Mouse (Mus musculus) limb, embryonic 13.5 days (tissue): ENCODE results near the gene Nhlrc3. TPM values are rescaled to one million over a fixed set of nuclear protein-coding genes. Genes with fewer than 3 reads are reported as not detected.

Experiments used
- ATAC-seq: fragments of 200-750 bp; cut with Nextera tagmentation; 2 replicates; pipeline ENCODE4 v1.8.0; 2017; ENCODE audit warnings: low read depth, moderate number of reproducible peaks, moderate TSS enrichment; ENCODE audit not compliant: low FRiP score
- H3K27ac ChIP-seq: fragments of 300-500 bp; sonication (generic); 2 replicates; pipeline ENCODE4 v1.5.1; 2015; ENCODE audit warnings: inconsistent platforms, mild to moderate bottlenecking, moderate library complexity
- H3K27me3 ChIP-seq: fragments of 300-500 bp; sonication (generic); 2 replicates; pipeline ENCODE4 v1.6.1; 2015; ENCODE audit warnings: mild to moderate bottlenecking, inconsistent platforms
- H3K36me3 ChIP-seq: fragments of 300-500 bp; sonication (generic); 2 replicates; pipeline ENCODE4 v1.6.1; 2015; ENCODE audit warnings: inconsistent platforms, mild to moderate bottlenecking, moderate library complexity
- H3K4me1 ChIP-seq: fragments of 300-500 bp; sonication (generic); 2 replicates; pipeline ENCODE4 v1.6.1; 2015; ENCODE audit warnings: inconsistent platforms
- H3K4me2 ChIP-seq: fragments of 300-500 bp; sonication (generic); replicated peaks from 2 replicates; pipeline ENCODE4 v1.6.1; 2015; ENCODE audit warnings: inconsistent platforms, mild to moderate bottlenecking, moderate library complexity
- H3K4me3 ChIP-seq: fragments of 300-500 bp; sonication (generic); 2 replicates; pipeline ENCODE4 v1.5.1; 2015; ENCODE audit warnings: moderate library complexity, mild to moderate bottlenecking, inconsistent platforms
- H3K9ac ChIP-seq: fragments of 300-500 bp; sonication (generic); 2 replicates; pipeline ENCODE4 v1.6.1; 2015; ENCODE audit warnings: mild to moderate bottlenecking, inconsistent platforms
- H3K9me3 ChIP-seq: fragments of 300-500 bp; sonication (generic); 2 replicates; pipeline ENCODE4 v1.6.1; 2016; ENCODE audit warnings: inconsistent platforms
- WGBS: fragments of 180-500 bp; shearing (Covaris S2); methylation state at CpG from one replicate; pipeline ENCODE4 v1.1.7; 2015; 5-methylcytosine and 5-hydroxymethylcytosine counted together
- polyA plus RNA-seq: library from polyadenylated mRNA; unstranded; fragments of >200 nt; fragmentation: Nextera tagmentation; extraction: Ambion mirVana; gene quantifications from 2 replicates; pipeline ENCODE4 v1.2.1, GENCODE M21; 2015

Nhlrc3 gene
- polyA plus RNA-seq, 1 experiment from 2014 or later = 11.9 TPM

- Histone ChIP-seq H3K4me1 (no peaks in the 10 kb centered on the region), H3K27ac (no peak overlapping the region), H3K27me3 (no peaks in the 10 kb centered on the region), H3K36me3 (peaks cover 87% of the 10 kb centered on the region), H3K4me3 (no peak overlapping the region), H3K9ac (no peak overlapping the region), H3K4me2 (no peak overlapping the region), H3K9me3 (no peaks in the 10 kb centered on the region)
- 95% methylated on average over 7 of the region's 7 CpGs for WGBS
- ATAC-seq = no peak
Observed at GRCm38 (mm10) chr3:53453346-53453745, 9.8 kb downstream of the Nhlrc3 start.

GRCm38 (mm10) chr3:53452351-53452750, 10.8 kb downstream of the Nhlrc3 start:
- Histone ChIP-seq H3K9me3 (no peaks in the 10 kb centered on the region), H3K4me3 (no peak overlapping the region), H3K27me3 (no peaks in the 10 kb centered on the region), H3K9ac (no peak overlapping the region), H3K4me1 (no peaks in the 10 kb centered on the region), H3K4me2 (no peak overlapping the region), H3K27ac (no peak overlapping the region), H3K36me3 (peaks cover 77% of the 10 kb centered on the region)
- 87% methylated on average over 10 of the region's 10 CpGs for WGBS
- ATAC-seq = no peak

- Histone ChIP-seq H3K4me3 (no peak overlapping the region), H3K4me1 (no peaks in the 10 kb centered on the region), H3K9ac (no peak overlapping the region), H3K27me3 (no peaks in the 10 kb centered on the region), H3K4me2 (no peak overlapping the region), H3K27ac (no peak overlapping the region), H3K36me3 (peaks cover 60% of the 10 kb centered on the region), H3K9me3 (no peaks in the 10 kb centered on the region)
- no peak for ATAC-seq
- WGBS = 94% methylated on average over 11 of the region's 11 CpGs
Observed at GRCm38 (mm10) chr3:53450666-53451065, 12.5 kb downstream of the Nhlrc3 start.

- no peak overlapping the region for H3K9ac ChIP-seq
- H3K36me3 ChIP-seq = peaks cover 37% of the 10 kb centered on the region
- H3K4me1 ChIP-seq = no peaks in the 10 kb centered on the region
- ATAC-seq = peak; percentile 66; the same call in 1 of the 2 replicates
- WGBS = 21% methylated on average over 2 of the region's 2 CpGs
- no peak overlapping the region for H3K27ac ChIP-seq
- H3K4me2 ChIP-seq = no peak overlapping the region
- no peaks in the 10 kb centered on the region for H3K27me3 ChIP-seq
- H3K4me3 ChIP-seq = no peak overlapping the region
- H3K9me3 ChIP-seq = no peaks in the 10 kb centered on the region
Observed at GRCm38 (mm10) chr3:53448208-53448607, 14.9 kb downstream of the Nhlrc3 start.

GRCm38 (mm10) chr3:53446801-53447200, 16.3 kb downstream of the Nhlrc3 start:
- ATAC-seq = no peak
- Histone ChIP-seq H3K4me3 (no peak overlapping the region), H3K4me1 (no peaks in the 10 kb centered on the region), H3K9ac (no peak overlapping the region), H3K9me3 (no peaks in the 10 kb centered on the region), H3K27ac (no peak overlapping the region), H3K4me2 (no peak overlapping the region), H3K27me3 (no peaks in the 10 kb centered on the region), H3K36me3 (peaks cover 23% of the 10 kb centered on the region)
- 83% methylated on average over 3 of the region's 3 CpGs for WGBS

DNA sequence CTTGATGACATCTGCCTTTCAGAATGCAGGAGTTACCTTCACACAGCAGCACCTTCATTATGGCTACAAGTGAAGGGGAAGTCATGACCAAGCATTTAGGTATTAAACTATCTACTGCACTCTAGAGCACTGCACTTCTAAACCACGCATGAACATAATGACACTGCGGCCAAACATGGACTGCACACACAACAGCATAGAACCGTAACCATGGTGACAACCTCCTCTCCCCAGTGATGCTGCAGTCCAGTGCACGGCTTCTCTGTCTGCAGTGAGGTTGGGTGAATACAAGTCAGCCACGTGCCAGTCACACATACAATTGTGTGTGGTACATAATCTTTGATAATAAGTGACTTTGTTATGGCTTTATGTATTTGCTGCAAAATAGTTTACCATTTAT, 17.6 kb downstream of the Nhlrc3 start:
- no peaks in the 10 kb centered on the region for H3K4me1 ChIP-seq
- WGBS = 87% methylated on average over 5 of the region's 5 CpGs
- H3K36me3 ChIP-seq = peaks cover 10% of the 10 kb centered on the region
- H3K4me3 ChIP-seq = no peak overlapping the region
- H3K9me3 ChIP-seq = no peaks in the 10 kb centered on the region
- no peak overlapping the region for H3K9ac ChIP-seq
- no peak overlapping the region for H3K27ac ChIP-seq
- H3K27me3 ChIP-seq = no peaks in the 10 kb centered on the region
- no peak for ATAC-seq
- H3K4me2 ChIP-seq = no peak overlapping the region

GRCm38 (mm10) chr3:53436550-53436949, 26.6 kb downstream of the Nhlrc3 start:
- Histone ChIP-seq H3K4me3 (no peak overlapping the region), H3K4me2 (no peak overlapping the region), H3K27ac (no peak overlapping the region), H3K4me1 (no peaks in the 10 kb centered on the region), H3K9ac (no peak overlapping the region), H3K36me3 (no peaks in the 10 kb centered on the region), H3K27me3 (0 out of 2 replicates have a peak, but pooled peaks cover 4% of the 10 kb centered on the region), H3K9me3 (no peaks in the 10 kb centered on the region)
- no peak for ATAC-seq
- WGBS = 76% methylated on average over 5 of the region's 5 CpGs

DNA sequence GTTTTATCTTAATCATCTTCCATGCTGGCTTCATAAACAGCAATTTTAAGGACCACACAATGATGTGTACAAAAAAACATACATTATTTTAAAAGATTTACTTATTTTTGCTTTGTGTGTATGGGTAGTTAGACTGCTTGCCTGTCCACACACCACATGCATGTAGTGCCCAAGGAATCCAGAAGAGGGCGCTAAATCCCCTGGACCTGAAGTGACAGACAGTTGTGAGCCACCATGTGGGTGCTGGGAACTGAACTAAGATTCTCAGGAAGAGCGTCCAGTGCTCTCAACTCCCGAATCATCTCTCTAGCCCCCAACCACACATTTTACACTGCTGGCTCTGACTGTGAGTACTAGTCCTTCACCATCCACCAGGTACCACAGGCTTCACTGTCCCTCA, 28.5 kb downstream of the Nhlrc3 start:
- H3K9ac ChIP-seq = no peak overlapping the region
- H3K9me3 ChIP-seq = no peaks in the 10 kb centered on the region
- 75% methylated on average over 3 of the region's 3 CpGs for WGBS
- ATAC-seq = no peak
- no peak overlapping the region for H3K27ac ChIP-seq
- H3K36me3 ChIP-seq = no peaks in the 10 kb centered on the region
- H3K27me3 ChIP-seq = 0 out of 2 replicates have a peak, but pooled peaks cover 4% of the 10 kb centered on the region
- H3K4me1 ChIP-seq = no peaks in the 10 kb centered on the region
- no peak overlapping the region for H3K4me2 ChIP-seq
- no peak overlapping the region for H3K4me3 ChIP-seq

DNA sequence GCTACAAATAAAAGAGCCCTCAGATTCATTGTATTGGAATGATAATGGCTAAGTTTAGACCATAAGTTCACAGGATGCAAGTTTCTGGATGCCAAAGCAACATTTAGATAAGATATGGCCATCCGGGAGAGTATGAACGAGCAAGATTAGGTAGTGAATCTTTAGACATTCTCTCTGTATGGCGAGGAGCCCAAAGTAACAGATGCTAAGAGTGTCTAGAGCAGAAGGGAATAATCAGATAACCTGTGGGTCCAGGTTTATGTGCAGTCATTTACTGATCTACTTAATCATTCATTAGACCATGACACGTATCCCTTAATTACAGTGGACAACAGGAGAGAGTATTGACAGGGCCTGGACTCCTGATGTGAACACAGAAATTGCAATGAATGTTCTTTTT, 39.6 kb downstream of the Nhlrc3 start:
- H3K4me2 ChIP-seq = no peak overlapping the region
- no peak overlapping the region for H3K4me3 ChIP-seq
- no peak overlapping the region for H3K27ac ChIP-seq
- peaks cover 9% of the 10 kb centered on the region; the same call in 1 of the 2 replicates for H3K4me1 ChIP-seq
- no peaks in the 10 kb centered on the region for H3K36me3 ChIP-seq
- no peak overlapping the region for H3K9ac ChIP-seq
- no peak for ATAC-seq
- WGBS = 85% methylated on average over 4 of the region's 4 CpGs
- no peaks in the 10 kb centered on the region for H3K9me3 ChIP-seq
- H3K27me3 ChIP-seq = peaks cover 3% of the 10 kb centered on the region; the same call in 1 of the 2 replicates

DNA sequence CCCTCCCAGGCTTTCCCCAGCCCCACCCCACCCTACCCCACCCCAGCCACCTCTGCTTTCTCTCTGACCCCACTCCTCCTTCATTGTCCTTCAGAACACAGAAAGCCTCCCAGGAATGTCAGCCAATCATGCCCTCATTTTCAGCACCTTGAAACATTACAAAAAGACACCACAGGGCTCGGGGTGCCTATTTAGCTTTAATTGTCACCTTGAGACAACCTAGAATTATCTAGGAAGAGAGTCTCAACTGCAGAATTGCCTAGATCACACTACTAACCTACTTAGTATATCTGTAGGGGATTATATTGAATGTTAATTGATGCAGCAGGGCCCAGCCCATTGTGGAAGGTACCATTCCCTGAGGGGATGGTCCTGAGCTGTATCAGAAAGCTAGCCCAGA, 40.4 kb downstream of the Nhlrc3 start:
- no peak overlapping the region for H3K4me3 ChIP-seq
- no peaks in the 10 kb centered on the region for H3K36me3 ChIP-seq
- no peak overlapping the region for H3K4me2 ChIP-seq
- H3K9me3 ChIP-seq = no peaks in the 10 kb centered on the region
- peaks cover 12% of the 10 kb centered on the region for H3K4me1 ChIP-seq
- 51% methylated on average over 1 of the region's 1 CpGs for WGBS
- H3K9ac ChIP-seq = no peak overlapping the region
- no peak for ATAC-seq
- H3K27me3 ChIP-seq = peaks cover 3% of the 10 kb centered on the region; the same call in 1 of the 2 replicates
- no peak overlapping the region for H3K27ac ChIP-seq

DNA sequence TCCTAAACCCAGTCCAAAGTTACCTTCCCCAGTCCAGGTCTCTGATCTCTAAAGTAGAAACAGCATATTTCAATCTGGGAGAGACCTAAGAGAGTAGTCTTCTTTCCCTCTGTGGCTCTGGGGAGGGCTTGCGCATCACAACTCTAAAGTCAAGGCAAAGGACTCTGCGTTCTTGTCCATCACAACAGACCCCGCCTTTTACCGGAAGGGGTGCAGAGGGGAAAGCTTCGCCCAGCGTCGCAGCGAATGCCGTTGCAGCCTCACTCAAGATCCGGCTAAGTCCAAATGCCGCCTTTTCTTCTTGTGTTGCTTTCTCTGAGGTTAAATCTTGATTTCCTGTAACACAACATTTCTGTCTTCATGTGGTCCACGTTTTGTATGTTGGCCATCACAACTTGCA, 41.5 kb downstream of the Nhlrc3 start:
- Histone ChIP-seq H3K4me3 (no peak overlapping the region), H3K4me1 (peaks cover 21% of the 10 kb centered on the region), H3K27ac (no peak overlapping the region), H3K9ac (no peak overlapping the region), H3K4me2 (no peak overlapping the region), H3K36me3 (no peaks in the 10 kb centered on the region), H3K9me3 (no peaks in the 10 kb centered on the region), H3K27me3 (peaks cover 3% of the 10 kb centered on the region; the same call in 1 of the 2 replicates)
- no peak for ATAC-seq
- WGBS = 88% methylated on average over 12 of the region's 12 CpGs

GRCm38 (mm10) chr3:53417701-53418100, 45.4 kb downstream of the Nhlrc3 start:
- H3K27ac ChIP-seq = no peak overlapping the region
- H3K4me2 ChIP-seq = no peak overlapping the region
- no peak for ATAC-seq
- peaks cover 41% of the 10 kb centered on the region for H3K4me1 ChIP-seq
- H3K9me3 ChIP-seq = no peaks in the 10 kb centered on the region
- H3K36me3 ChIP-seq = no peaks in the 10 kb centered on the region
- H3K4me3 ChIP-seq = no peak overlapping the region
- 46% methylated on average over 7 of the region's 7 CpGs for WGBS
- H3K27me3 ChIP-seq = peaks cover 3% of the 10 kb centered on the region; the same call in 1 of the 2 replicates
- no peak overlapping the region for H3K9ac ChIP-seq

GRCm38 (mm10) chr3:53416036-53416506, 47.1 kb downstream of the Nhlrc3 start:
- 36% methylated on average over 5 of the region's 5 CpGs for WGBS
- ATAC-seq = peak; percentile 74
- Histone ChIP-seq H3K9ac (no peak overlapping the region), H3K36me3 (no peaks in the 10 kb centered on the region), H3K4me2 (no peak overlapping the region), H3K4me3 (no peak overlapping the region), H3K27me3 (no peaks in the 10 kb centered on the region), H3K27ac (no peak overlapping the region), H3K9me3 (no peaks in the 10 kb centered on the region), H3K4me1 (peaks cover 41% of the 10 kb centered on the region)
